Mouse (Mus musculus) forebrain, embryonic 10.5 days (tissue): ENCODE results near the gene March10. TPM values are rescaled to one million over a fixed set of nuclear protein-coding genes. Genes with fewer than 3 reads are reported as not detected.
A peak's percentile ranks its signal among the peaks of the same experiment; 100 is the strongest.

Experiments used
- DNase-seq: peaks from one replicate; pipeline ENCODE4 v3.0.0-alpha.2; 2017; ENCODE audit warnings: low spot score; ENCODE audit errors: extremely low spot score
- H3K27ac ChIP-seq: fragments of 300-500 bp; sonication (generic); 2 replicates; pipeline ENCODE4 v1.5.1; 2016; ENCODE audit warnings: mild to moderate bottlenecking
- H3K27me3 ChIP-seq: fragments of 300-500 bp; sonication (generic); 2 replicates; pipeline ENCODE4 v1.6.1; 2016; ENCODE audit warnings: mild to moderate bottlenecking; ENCODE audit not compliant: poor library complexity, severe bottlenecking
- H3K36me3 ChIP-seq: fragments of 300-500 bp; sonication (generic); replicated peaks from 2 replicates; pipeline ENCODE4 v1.6.1; 2016; ENCODE audit warnings: mild to moderate bottlenecking, moderate library complexity
- H3K4me1 ChIP-seq: fragments of 300-500 bp; sonication (generic); 2 replicates; pipeline ENCODE4 v1.6.1; 2016
- H3K4me3 ChIP-seq: fragments of 300-500 bp; sonication (generic); 2 replicates; pipeline ENCODE4 v1.5.1; 2016; ENCODE audit warnings: mild to moderate bottlenecking, moderate library complexity
- H3K9me3 ChIP-seq: fragments of 300-500 bp; sonication (generic); 2 replicates; pipeline ENCODE4 v1.6.1; 2016; ENCODE audit warnings: mild to moderate bottlenecking, moderate library complexity
- WGBS: fragments of 180-500 bp; shearing (Covaris S2); methylation state at CpG from one replicate; pipeline ENCODE4 v1.1.7; 2016; 5-methylcytosine and 5-hydroxymethylcytosine counted together
- polyA plus RNA-seq: library from polyadenylated mRNA; unstranded; fragments of >200 nt; fragmentation: Nextera tagmentation; extraction: Ambion mirVana; gene quantifications from 2 replicates; pipeline ENCODE4 v1.2.1, GENCODE M21; 2016

Gene March10
- polyA plus RNA-seq, result 0.06 and 0.09 TPM in 2 replicates

DNA sequence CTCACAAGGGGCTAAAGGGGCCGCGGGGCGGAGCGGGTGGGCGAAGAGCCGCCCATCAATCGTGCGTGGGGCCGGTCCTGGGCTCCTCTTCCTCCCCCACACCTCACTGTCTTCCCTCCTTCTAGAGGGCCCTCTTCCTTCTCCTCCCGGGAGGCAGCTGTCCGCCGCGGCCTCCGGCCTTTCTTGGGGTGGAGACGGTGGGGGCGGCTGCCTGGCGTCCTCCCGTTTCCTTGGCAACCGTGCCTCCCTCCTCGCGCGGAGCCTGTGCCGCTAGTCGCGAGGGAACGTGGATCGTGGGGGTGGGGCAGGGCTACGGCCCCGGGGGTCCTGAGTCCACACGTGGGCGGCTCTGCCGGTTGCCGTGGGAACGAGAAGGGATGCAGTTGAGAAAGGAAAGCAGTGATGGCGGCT lies at the start of gene March10:
March10 (minus strand) TSS at position 239 of the 411 bp plus-strand sequence.
- WGBS, result 2% methylated on average over 35 of the region's 35 CpGs
- peak within 1 kb of the TSS; percentile 65 for H3K4me3 ChIP-seq
- peak within 1 kb of the TSS; percentile 81 for H3K27ac ChIP-seq
- peaks cover 22% of the 10 kb centered on the region for H3K4me1 ChIP-seq
- no peaks in the 10 kb centered on the region for H3K36me3 ChIP-seq
- H3K9me3 ChIP-seq, result no peaks in the 10 kb centered on the region
- peak; percentile 71 for DNase-seq
- peaks cover 19% of the 10 kb centered on the region for H3K27me3 ChIP-seq

DNA sequence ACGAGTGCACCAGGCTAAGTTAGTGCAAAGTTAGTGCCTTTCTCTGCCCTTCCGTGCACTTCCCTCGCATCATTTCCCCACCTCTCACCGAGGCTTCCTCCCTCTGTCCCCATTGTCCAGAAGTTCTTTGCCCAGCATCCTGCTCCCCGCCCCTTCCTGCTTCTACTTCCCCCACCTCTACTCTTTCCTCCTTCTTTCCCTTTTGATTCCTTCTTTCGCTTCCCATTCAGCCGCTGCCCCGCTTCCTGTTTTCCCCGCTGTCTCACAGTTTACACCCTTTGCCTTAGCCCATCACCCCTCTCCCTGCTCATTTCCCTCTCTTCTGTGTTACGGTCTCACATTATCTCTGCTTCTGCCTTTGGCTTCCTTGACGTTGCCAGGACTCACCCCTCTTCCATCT lies 49.8 kb upstream of the March10 start:
- H3K4me3 ChIP-seq, result no peak overlapping the region
- H3K27ac ChIP-seq, result peak overlapping the region; percentile 83
- no peaks in the 10 kb centered on the region for H3K27me3 ChIP-seq
- 77% methylated on average over 11 of the region's 11 CpGs for WGBS
- DNase-seq, result no peak
- no peaks in the 10 kb centered on the region for H3K9me3 ChIP-seq
- no peaks in the 10 kb centered on the region for H3K36me3 ChIP-seq
- peaks cover 58% of the 10 kb centered on the region for H3K4me1 ChIP-seq

DNA sequence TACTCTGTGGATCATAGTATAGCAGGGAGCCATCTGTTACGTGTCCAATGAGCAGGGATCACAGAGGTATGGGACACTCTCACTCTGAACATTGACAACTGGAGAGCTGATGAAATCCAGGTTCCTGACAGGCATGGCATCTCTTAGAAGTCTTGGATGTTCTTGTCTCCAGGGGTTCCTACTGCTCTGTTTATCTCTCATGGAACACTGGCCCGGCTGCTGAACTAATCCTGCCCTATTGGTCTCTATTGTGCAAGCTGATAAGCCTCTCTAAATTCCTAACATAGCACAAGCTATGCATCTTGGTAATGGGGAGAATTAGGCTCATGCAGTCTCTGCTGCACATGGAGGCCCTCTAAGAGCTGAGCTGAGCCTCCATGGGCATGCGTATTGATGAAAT lies 48.5 kb upstream of the March10 start:
- DNase-seq, result no peak
- H3K27me3 ChIP-seq, result no peaks in the 10 kb centered on the region
- no peak overlapping the region for H3K4me3 ChIP-seq
- H3K27ac ChIP-seq, result peak overlapping the region; percentile 22; the same call in 1 of the 2 replicates
- H3K36me3 ChIP-seq, result no peaks in the 10 kb centered on the region
- WGBS, result 59% methylated on average over 3 of the region's 3 CpGs
- H3K4me1 ChIP-seq, result peaks cover 51% of the 10 kb centered on the region
- H3K9me3 ChIP-seq, result no peaks in the 10 kb centered on the region

DNA sequence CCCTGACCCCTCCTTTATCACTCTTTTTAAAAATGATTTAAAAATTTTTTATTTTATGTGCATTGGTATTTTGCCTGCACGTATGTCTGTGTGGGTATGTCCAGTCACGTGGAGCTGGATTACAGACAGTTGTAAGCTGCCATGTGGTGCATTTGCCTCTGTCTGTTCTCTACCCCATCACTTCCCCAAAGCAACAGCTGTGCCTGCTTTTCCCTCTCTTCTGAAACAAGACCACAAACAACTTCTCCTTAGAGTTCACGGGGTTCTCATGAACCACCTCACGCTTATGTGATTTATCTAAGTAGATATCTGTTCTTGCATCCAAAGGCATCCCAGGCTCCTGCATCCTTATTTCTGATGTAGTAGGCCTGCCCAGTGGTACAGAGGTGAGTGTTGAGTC lies 45.8 kb upstream of the March10 start:
- no peak overlapping the region for H3K27ac ChIP-seq
- no peaks in the 10 kb centered on the region for H3K36me3 ChIP-seq
- no peak overlapping the region for H3K4me3 ChIP-seq
- H3K4me1 ChIP-seq, result peaks cover 34% of the 10 kb centered on the region
- DNase-seq, result no peak
- no peaks in the 10 kb centered on the region for H3K9me3 ChIP-seq
- H3K27me3 ChIP-seq, result no peaks in the 10 kb centered on the region
- 89% methylated on average over 4 of the region's 4 CpGs for WGBS

DNA sequence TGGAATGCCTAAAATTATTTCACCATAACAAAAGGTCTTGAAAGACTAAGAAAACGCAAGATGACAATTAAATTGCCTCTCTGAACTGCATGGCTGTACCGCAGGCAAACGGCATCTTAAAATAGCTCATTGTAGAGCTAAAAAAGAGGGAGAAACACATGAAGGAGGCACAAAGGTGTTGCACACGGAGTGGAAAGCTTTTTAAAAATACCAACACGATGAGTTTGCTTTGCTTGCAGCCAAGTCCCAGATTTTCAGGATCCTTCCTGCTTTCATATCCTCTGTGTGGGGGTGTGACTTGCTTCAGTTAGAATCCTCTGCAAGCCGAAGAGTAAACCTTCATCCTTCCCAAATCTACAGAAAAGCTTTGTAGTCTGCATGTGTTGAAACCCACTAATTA lies 41.0 kb upstream of the March10 start:
- 78% methylated on average over 6 of the region's 6 CpGs for WGBS
- Histone ChIP-seq H3K36me3 (no peaks in the 10 kb centered on the region), H3K27me3 (no peaks in the 10 kb centered on the region), H3K4me3 (no peak overlapping the region), H3K27ac (no peak overlapping the region), H3K9me3 (no peaks in the 10 kb centered on the region), H3K4me1 (peaks cover 31% of the 10 kb centered on the region)
- no peak for DNase-seq

DNA sequence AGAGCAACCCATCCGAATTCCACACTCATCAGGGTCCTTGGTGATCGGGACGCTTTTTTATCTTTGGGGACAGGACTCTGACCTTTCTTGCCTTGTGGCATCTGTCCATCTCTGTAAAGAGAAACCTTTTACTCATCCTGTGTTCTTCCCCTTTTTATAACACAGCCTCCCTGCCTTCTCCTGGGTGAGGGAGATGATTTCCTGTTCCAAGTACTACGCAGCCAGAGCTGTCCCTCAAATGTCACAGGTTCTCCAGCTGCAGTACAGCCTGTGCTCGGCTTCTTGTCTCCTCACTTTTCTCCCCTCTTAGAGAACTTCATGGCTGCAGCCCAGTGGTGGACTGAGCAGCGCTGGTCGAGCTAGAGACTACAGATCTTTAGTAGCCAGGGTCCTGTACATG lies 40.1 kb upstream of the March10 start:
- no peak for DNase-seq

DNA sequence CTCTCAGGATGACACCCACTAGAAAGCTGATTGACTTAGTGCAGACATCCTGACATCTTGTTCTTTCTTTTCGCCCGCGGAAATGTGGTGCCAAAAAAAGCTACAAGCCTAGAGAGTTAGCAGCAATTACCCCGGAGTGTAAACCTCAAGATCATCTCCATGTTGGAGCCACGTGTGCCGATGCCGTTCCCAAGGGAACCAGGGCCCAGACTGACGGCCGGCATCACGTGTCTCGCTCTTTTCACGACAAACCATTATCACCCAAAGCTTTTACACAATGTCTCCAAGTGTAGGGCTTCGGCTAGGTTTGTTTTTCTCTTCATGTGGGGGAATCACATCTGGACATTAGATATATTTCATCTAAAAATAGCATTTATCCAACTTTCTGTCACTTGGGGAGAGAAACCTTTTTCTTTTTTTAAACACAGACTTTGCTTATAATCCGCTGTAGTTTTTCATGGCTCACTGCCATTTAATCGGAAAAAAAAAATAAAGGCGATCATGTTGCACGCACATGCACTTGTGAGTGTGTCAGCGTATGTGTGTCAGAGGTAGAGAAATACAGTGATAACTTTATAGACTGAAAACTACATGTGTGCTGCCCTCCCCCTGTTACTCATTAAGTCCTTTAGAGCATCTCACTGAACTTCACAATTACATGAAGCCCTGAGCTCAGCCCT lies 39.2 kb upstream of the March10 start:
- no peak for DNase-seq
- H3K27ac ChIP-seq, result no peak overlapping the region
- H3K9me3 ChIP-seq, result no peaks in the 10 kb centered on the region
- H3K4me3 ChIP-seq, result no peak overlapping the region
- no peaks in the 10 kb centered on the region for H3K36me3 ChIP-seq
- 90% methylated on average over 18 of the region's 18 CpGs for WGBS
- peaks cover 31% of the 10 kb centered on the region for H3K4me1 ChIP-seq
- H3K27me3 ChIP-seq, result no peaks in the 10 kb centered on the region

More for the DNA sequence above, 40.1 kb upstream of the March10 start:
- Histone ChIP-seq H3K4me3 (no peak overlapping the region), H3K27ac (no peak overlapping the region), H3K36me3 (no peaks in the 10 kb centered on the region), H3K4me1 (peaks cover 31% of the 10 kb centered on the region), H3K9me3 (no peaks in the 10 kb centered on the region), H3K27me3 (no peaks in the 10 kb centered on the region)
- WGBS, result 74% methylated on average over 7 of the region's 7 CpGs

DNA sequence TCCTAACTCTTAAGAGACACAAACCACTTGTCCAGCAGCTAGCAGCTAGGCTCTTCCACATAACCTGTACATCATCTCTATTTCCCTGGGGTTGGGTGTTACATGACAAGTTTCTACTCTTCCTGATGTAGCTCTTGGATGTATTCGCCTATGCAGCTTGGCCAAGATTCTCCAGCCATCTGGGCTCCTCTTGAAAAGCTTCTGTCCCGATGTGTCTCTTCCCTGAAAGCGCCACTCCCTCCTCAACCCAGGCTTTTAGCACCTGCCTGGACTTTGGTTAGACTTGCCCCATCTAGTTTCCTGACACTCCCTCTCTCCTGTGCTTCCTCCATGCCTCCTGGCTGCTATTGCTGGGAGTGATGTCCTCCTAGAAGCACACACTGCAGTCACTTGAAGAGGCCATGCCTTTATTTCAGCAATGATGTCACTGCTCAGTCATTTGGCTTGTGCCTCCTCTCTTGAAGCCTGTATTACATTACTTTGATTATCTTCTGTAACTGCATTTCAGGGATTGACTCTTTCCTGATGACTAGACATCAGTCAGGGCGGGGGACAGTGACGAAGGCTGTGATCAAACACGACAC lies 38.3 kb upstream of the March10 start:
- peak; percentile 12 for DNase-seq
- Histone ChIP-seq H3K27me3 (no peaks in the 10 kb centered on the region), H3K4me3 (no peak overlapping the region), H3K36me3 (no peaks in the 10 kb centered on the region), H3K27ac (no peak overlapping the region), H3K4me1 (peaks cover 31% of the 10 kb centered on the region), H3K9me3 (no peaks in the 10 kb centered on the region)
- WGBS, result 93% methylated on average over 6 of the region's 6 CpGs

DNA sequence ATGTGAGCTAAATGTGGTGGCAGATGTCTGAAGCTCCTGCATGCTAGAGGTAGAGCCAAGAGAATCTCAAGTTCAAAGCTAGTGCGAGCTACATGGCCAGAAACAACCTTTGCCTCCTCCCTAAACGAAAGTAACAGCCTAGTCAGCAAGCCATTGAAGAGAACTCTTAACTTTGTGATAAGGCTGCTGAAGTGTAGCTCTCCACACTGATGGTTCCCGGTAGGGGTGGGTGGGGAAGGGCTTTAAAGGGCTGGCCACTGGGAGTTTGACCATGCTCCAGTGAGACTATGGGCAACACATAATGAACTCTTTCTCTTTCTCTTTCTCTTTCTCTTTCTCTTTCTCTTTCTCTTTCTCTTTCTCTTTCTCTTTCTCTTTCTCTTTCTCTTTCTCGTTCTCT lies 35.9 kb upstream of the March10 start:
- peaks cover 35% of the 10 kb centered on the region for H3K4me1 ChIP-seq
- no peaks in the 10 kb centered on the region for H3K9me3 ChIP-seq
- DNase-seq, result no peak
- no peak overlapping the region for H3K27ac ChIP-seq
- WGBS, result 91% methylated on average over 4 of the region's 4 CpGs
- no peaks in the 10 kb centered on the region for H3K27me3 ChIP-seq
- no peak overlapping the region for H3K4me3 ChIP-seq
- no peaks in the 10 kb centered on the region for H3K36me3 ChIP-seq

DNA sequence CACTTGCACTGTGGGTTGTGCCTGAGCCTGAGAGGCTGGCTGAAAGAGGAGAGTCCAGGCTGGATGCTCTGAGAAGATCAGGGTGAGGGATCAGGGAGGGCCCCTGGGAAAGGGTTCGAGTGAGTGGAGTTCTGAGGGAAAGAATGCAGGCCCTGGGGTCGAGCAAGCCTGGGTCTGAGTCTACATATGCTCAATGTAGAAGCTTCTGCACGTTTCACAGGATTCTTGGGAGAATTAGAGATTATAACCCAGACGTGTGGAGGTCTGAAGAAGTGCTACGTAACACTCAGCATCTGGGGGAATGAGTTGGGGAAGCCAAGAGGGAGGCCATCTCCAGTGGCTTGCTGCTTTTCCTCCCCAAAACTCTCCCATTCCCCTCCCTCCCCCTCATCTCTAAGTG lies 34.4 kb upstream of the March10 start:
- no peaks in the 10 kb centered on the region for H3K36me3 ChIP-seq
- no peak overlapping the region for H3K4me3 ChIP-seq
- no peaks in the 10 kb centered on the region for H3K9me3 ChIP-seq
- no peak overlapping the region for H3K27ac ChIP-seq
- no peak for DNase-seq
- whole genome bisulfite sequencing, result 68% methylated on average over 5 of the region's 5 CpGs
- no peaks in the 10 kb centered on the region for H3K27me3 ChIP-seq
- H3K4me1 ChIP-seq, result peaks cover 26% of the 10 kb centered on the region

DNA sequence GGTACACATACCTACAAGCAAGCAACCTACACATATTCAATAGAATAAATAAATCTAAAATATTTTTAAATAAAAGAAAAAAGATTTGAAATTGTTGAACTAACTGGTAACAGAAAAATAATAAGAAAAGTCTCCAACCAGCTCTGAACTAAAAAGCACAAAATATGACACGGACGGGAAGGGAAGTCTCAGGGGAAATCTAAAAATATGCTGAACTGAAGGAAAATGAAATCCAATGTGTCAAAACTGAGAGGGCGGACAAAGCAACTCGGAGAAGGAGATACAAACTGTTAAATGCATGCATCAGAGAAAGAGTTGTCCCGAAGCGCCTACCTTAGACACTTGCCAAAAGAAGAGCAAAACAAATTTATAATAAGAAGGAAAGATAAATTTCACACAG lies 28.9 kb upstream of the March10 start:
- no peak overlapping the region for H3K27ac ChIP-seq
- 87% methylated on average over 6 of the region's 6 CpGs for WGBS
- no peak for DNase-seq

DNA sequence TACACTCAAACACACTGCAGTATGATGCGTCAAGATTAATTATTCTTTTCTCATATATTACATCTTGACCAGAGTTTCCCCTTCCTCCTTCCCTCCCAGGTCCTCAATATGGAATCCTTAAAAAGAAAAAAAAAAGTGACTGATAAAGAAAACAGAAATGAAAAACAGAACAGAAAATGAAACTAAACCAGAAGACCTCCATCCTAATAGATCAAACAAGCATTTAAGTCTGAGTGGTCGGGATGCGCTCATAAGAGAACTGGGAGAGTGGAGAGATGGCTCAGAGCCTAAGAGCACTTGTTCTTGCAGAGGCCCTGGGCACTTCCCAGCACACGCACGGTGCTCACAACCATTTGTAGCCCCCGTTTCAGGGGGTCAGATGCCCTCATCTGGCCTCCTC lies 28.5 kb upstream of the March10 start:
- H3K27ac ChIP-seq, result no peak overlapping the region
- H3K36me3 ChIP-seq, result no peaks in the 10 kb centered on the region
- H3K4me3 ChIP-seq, result no peak overlapping the region
- peaks cover 14% of the 10 kb centered on the region for H3K4me1 ChIP-seq
- WGBS, result 87% methylated on average over 6 of the region's 6 CpGs
- no peak for DNase-seq
- H3K27me3 ChIP-seq, result no peaks in the 10 kb centered on the region
- H3K9me3 ChIP-seq, result no peaks in the 10 kb centered on the region

More for the DNA sequence above, 28.9 kb upstream of the March10 start:
- Histone ChIP-seq H3K4me3 (no peak overlapping the region), H3K36me3 (no peaks in the 10 kb centered on the region), H3K9me3 (no peaks in the 10 kb centered on the region), H3K27me3 (no peaks in the 10 kb centered on the region), H3K4me1 (peaks cover 14% of the 10 kb centered on the region)

DNA sequence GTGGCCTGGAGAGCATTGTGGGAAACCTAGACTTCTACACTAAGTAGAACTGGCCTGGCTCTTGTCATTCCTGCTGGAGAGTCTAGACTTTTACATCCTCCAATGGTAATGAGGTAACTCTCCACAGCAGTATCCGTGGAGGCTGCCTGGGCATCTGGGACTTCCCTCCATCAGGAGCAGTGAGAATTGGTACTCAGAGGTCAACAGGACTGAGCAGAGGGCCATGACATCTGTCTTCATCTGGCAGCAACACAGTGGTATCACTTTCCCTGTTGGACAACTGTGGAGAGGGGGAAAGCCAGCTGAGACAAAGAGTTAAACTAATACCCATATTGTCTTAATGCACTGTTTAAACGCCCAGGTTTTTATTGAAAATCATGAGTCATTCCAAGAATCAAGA lies 26.2 kb upstream of the March10 start:
- 77% methylated on average over 2 of the region's 2 CpGs for WGBS
- Histone ChIP-seq H3K4me3 (no peak overlapping the region), H3K36me3 (no peaks in the 10 kb centered on the region), H3K27ac (no peak overlapping the region), H3K9me3 (no peaks in the 10 kb centered on the region), H3K27me3 (no peaks in the 10 kb centered on the region), H3K4me1 (no peaks in the 10 kb centered on the region; the same call in 1 of the 2 replicates)
- no peak for DNase-seq
